Mouse (Mus musculus): ENCODE measurements at regions not wholly inside any gene's neighbourhood (a gene's known extent, or its start where the extent isn't known, plus 50 kb on each side); places are given as distances from the start of the nearest gene placed in this dataset.

- TF ChIP-seq CTCF (IDR thresholded peaks at IDR 0.05; ENCODE audit: low read depth): no peak
- no peak for TF ChIP-seq EP300 (optimal IDR thresholded peaks at IDR 0.05)
These were observed 218.2 kb downstream of the Klf5 start for GRCm38 (mm10) chr14:99516703-99517102.
